Mouse (Mus musculus) testis, postnatal 14 days (tissue): ENCODE measurements around the gene Olfr1104.

Experiments used
- DNase-seq: peaks from one replicate; pipeline ENCODE4 v3.0.0; 2021; ENCODE audit warnings: low spot score

Olfr1104 gene

DNA sequence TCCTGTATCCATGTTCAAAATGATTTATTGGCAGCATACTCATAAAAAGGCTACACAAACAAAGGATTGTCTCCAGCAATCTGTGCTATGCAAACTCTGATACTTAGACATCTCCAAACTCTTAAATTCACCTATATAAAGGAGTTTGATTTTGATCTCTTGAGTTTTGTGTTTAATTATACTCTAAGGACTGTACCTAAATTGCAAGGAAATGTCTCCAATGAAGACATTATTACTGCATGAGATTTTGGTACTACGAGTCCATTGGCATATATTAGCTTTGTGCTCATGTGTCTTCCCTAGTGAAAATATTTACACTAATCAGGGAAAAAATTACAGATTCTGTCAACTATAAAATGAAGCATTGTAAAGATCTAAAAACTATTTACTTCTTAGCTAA, at the start of gene Olfr1104:
Gene Olfr1104, minus strand, starts transcription at position 101 of the 400 bp plus-strand sequence.
- no peak for DNase-seq

- DNase-seq = no peak
Observed at GRCm38 (mm10) chr2:87075717-87076116, 48.8 kb upstream of the Olfr1104 start, which contains the start of gene Olfr1107. Gene Olfr1107 (minus strand): TSS chr2:87075817.

- DNase-seq = no peak
Observed at GRCm38 (mm10) chr2:87052173-87052572, 25.3 kb upstream of the Olfr1104 start, which contains the start of gene Olfr1106. Gene Olfr1106 (minus strand): TSS chr2:87052273.

- no peak for DNase-seq
Observed at GRCm38 (mm10) chr2:87036431-87036830, 9.6 kb upstream of the Olfr1104 start, which contains the start of gene Olfr1105. Gene Olfr1105 (minus strand): TSS chr2:87036531.

- DNase-seq = no peak
Observed at GRCm38 (mm10) chr2:86998098-86998497, 28.8 kb downstream of the Olfr1104 start, which contains the start of gene Olfr1102. Gene Olfr1102 (plus strand): TSS chr2:86998398.

DNA sequence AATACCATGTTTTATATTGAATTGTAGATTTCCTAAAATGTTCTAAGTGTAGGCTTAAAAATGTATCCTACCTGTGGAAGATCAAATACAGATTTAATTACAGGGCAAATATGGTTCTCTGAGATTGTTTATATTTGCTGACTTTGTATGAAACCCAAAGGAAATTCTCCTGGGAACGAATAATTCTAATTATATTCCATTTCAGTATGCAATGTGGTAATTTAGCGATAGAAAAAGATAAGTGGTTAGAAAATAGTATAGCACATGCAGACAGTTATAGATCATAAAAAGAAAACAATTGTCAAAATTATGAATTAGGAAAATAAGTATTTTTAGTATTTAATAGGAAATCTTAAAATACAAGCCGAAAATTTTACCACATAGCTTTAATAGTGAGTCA, 35.8 kb downstream of the Olfr1104 start, which contains the start of gene Olfr1101:
Gene Olfr1101, minus strand, starts transcription at position 101 of the 400 bp plus-strand sequence.
- DNase-seq = no peak

DNA sequence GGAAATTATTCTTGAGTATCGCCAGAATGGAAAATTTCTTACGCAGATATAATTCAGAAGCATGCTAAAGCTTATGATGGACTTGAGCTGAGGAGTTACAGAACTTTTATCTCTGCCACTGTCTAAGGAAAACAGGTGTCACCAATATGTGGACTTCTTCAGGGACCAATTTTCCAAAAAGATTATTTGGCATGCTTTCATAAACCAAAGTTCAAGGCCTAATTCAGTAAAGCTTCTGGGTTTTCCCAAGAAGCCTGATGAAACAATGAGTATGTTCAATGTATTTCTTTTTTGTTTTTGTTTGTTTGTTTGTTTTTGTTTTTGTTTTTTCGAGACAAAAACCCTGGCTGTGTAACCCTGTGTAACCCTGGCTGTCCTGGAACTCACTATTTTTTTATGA, 47.0 kb downstream of the Olfr1104 start, which contains the start of gene Olfr1100:
Gene Olfr1100, minus strand, starts transcription at position 101 of the 400 bp plus-strand sequence.
- no peak for DNase-seq
